Mouse (Mus musculus) megakaryocyte, embryonic 14.5 days (primary cell): Measurements from ENCODE around the gene Zfp36l2. TPM values are rescaled to one million over a fixed set of nuclear protein-coding genes. Genes with fewer than 3 reads are reported as not detected.
A peak's percentile ranks its signal among the peaks of the same experiment; 100 is the strongest.

Source experiments
- H3K27me3 ChIP-seq: replicated peaks from 2 replicates; pipeline ENCODE3; 2012; ENCODE audit warnings: inconsistent platforms
- H3K36me3 ChIP-seq: replicated peaks from 2 replicates; pipeline ENCODE3; 2012; ENCODE audit warnings: low read length, inconsistent platforms, mixed read lengths
- H3K4me1 ChIP-seq: 2 replicates; pipeline ENCODE4 v1.6.1; 2012; ENCODE audit warnings: inconsistent platforms
- H3K4me3 ChIP-seq: replicated peaks from 2 replicates; pipeline ENCODE3; 2012; ENCODE audit warnings: moderate library complexity, mild to moderate bottlenecking, inconsistent platforms
- H3K9me3 ChIP-seq: 2 replicates; pipeline ENCODE4 v1.6.1; 2012; ENCODE audit warnings: inconsistent platforms
- FLI1 ChIP-seq: IDR thresholded peaks from 2 replicates; pipeline ENCODE4 v1.6.1; 2012; ENCODE audit warnings: low read length, inconsistent platforms, mixed read lengths
- GATA1 ChIP-seq: IDR thresholded peaks from 3 replicates; pipeline ENCODE4 v1.6.1; 2012; ENCODE audit warnings: mixed read lengths, low read length, inconsistent platforms, borderline replicate concordance
- polyA plus RNA-seq: library from polyadenylated mRNA; stranded (reverse); fragments of >175 nt; gene quantifications from 2 replicates; pipeline ENCODE4 v1.2.3, GENCODE M21; 2012; ENCODE audit warnings: low replicate concordance; ENCODE audit not compliant: insufficient read depth

The Zfp36l2 gene
- polyA plus RNA-seq, 1 experiment = 174 TPM

DNA sequence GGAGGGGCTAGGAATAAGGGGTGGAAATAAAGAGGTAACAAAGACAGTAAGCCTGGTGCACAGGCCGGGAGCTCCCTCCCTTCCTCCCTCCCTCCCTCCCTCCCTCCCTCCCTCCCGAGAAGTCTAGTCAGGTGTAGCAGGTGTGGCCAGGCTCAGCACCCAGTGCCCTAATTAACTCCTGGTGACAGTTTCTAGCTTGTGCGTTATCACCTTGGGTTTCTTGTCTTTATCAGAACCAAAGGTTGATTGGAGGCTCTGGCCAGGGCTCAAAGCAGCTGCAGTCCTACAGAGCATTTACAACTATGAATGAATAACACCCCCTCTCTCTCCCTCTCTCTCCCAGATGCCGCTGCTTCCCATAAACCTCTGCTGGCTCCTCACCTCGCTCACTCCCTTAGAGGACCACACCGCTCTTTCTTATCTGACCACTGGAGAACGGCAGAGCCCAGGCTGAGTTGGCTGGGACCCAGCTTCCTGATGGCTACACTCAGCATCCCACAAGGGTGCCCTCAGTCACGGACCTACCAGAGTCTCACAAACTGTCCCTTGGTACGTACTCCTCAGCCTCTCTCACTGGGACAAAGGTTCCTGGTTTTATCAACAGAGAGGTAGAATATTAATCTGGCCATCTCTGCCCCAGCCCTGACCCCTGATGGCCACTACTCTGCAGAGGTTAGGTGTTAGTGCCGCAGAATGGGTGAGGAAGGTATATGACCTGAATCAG lies 50.9 kb downstream of the Zfp36l2 start:
- TF ChIP-seq GATA1 (no peak), FLI1 (no peak)
- Histone ChIP-seq H3K4me3 (peak overlapping the region; percentile 73), H3K4me1 (peaks cover 87% of the 10 kb centered on the region), H3K9me3 (no peaks in the 10 kb centered on the region), H3K27me3 (peaks cover 3% of the 10 kb centered on the region), H3K36me3 (no peaks in the 10 kb centered on the region)

DNA sequence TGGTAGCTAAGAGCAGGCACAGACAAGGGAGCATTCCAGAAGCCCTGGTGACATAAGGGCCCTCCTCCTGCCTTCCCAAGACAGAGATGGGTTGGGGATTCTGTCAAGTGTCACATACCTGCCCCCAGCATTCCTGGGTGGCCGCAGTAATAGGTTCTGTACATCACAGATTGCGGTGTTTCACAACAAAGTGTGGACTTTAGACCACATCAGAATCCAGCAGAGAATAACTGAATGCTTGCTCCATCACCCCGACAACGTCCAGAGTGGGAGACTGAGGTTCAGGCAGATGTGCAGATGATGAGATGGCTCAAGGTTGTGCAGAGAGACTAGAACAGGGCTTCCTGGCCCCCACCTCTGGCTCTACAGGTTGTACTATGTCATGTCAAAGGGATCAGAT lies 51.5 kb downstream of the Zfp36l2 start:
- peaks cover 87% of the 10 kb centered on the region for H3K4me1 ChIP-seq
- no peak overlapping the region for H3K4me3 ChIP-seq
- no peaks in the 10 kb centered on the region for H3K36me3 ChIP-seq
- peaks cover 3% of the 10 kb centered on the region for H3K27me3 ChIP-seq
- TF ChIP-seq FLI1 (no peak), GATA1 (no peak)
- H3K9me3 ChIP-seq = no peaks in the 10 kb centered on the region

GRCm38 (mm10) chr17:84135243-84135642 lies 52.5 kb downstream of the Zfp36l2 start:
- peak overlapping the region; percentile 33 for H3K4me3 ChIP-seq
- no peak for TF ChIP-seq FLI1
- no peak for TF ChIP-seq GATA1
- peaks cover 82% of the 10 kb centered on the region for H3K4me1 ChIP-seq
- no peaks in the 10 kb centered on the region for H3K9me3 ChIP-seq
- no peaks in the 10 kb centered on the region for H3K36me3 ChIP-seq
- H3K27me3 ChIP-seq = peaks cover 3% of the 10 kb centered on the region
